Mouse (Mus musculus): ENCODE measurements around the gene Mnt.

Mnt gene

DNA sequence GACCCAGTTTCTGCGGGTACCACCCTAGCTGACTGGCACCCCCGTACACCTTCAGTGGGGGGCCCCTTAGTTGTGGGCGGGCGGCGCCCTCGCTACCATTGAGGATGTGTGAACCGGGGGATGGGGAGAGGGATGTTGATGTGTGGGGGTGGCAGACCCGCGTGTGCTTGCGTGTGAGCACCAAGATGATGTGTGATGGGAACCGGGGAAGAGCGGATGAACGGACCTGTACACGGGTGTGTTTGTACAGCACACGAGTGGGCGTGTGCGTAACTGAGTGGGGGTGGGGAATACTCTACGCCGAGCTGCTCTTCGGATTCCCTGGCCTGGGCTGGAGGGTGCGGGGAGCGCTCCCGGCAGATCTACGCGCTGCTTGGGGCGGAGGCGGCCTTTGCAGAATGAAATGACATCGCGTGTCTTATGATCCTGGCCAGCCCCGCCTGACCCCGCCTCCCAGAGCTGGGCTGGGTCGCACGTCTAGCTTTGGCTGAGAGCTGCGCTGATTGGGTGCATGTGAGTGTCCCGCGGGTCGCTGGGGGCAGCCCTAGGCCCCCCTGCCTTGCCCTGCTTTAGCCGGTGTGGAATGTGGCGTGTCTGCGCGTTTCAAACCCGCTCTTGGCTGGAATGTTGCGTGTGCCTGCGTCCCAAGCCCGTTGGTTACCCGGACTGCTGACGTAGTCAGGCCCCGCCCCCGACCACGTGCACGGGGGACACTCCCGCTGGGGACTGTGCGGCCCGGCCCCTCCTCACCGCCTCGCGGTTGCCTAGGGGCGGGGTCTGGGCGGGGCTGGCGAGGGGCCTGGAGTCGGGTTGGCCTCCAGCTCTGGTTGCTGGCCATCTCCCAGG is 1.1 kb downstream of the Mnt start:
- in situ Hi-C loops (cut with MboI; ENCODE audit: low sequenced_read_pairs) = no loop called here

DNA sequence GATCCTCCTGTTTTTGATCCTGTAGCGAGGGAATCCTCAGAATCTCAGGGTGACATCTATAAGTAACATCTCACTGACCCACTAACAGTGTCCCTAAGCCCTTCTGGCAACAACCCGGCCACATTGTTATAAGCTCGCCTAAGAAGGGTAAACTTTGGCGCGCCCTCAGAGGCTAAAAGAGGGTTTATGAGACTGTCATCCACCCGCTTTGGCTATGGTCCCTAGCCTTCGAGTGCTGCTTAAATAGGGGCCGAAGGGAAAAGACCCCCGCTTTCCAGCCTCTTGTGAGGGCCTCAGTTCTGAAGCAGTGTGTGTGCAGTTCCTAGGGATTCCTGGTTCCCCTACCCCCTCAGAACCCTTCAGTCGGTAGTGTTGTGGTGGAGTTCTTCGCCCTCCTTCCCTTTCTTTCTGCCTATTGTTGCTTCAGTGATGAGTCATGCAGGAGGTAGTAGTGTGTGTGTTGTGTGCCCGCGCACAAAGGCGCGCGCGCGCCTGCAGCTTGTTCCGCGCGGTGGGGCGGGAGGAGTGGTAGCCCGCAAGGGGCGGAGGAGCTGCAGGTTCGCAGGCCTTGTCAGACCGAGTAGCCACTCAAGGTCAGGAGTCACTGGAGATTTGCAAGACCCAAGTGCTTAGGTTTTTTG is 1.9 kb downstream of the Mnt start:
- in situ Hi-C loops (cut with MboI; ENCODE audit: low sequenced_read_pairs) = no loop called here

GRCm38 (mm10) chr11:74833536-74834358 is 3.0 kb downstream of the Mnt start:
- in situ Hi-C loops (cut with MboI; ENCODE audit: low sequenced_read_pairs) = no loop called here

GRCm38 (mm10) chr11:74834359-74834638 is 3.6 kb downstream of the Mnt start:
- in situ Hi-C loops (cut with MboI; ENCODE audit: low sequenced_read_pairs) = no loop called here

DNA sequence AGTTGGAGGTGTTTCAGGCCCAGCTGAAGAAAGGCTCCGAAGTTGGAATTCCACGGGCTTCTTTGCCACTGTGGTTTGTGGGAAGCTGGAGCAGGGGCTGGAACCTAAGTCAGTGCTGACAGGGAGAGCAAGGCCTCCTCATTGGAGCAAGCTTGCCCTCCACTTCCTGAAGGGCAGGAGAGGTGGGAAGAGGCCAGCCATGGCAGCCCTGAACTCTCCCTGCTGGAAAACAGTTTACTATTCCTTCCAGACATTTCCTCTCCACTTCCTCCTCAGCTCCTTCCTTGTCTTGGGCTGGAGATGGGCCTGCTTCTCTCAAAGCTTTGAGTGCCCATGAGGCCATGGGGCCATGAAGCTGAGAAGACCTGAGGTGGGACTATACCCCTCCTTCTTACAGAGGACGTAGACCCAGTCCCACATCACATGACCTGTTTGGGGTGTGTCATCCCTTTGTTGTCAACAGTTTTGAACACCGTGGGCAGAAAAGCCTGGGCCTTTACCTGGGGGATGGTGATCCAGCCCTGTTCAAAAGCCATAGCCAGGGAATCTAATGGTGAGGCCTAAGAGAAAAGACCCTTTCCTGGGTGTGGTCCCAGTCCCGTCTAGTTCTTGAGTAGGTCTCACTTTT is 4.0 kb downstream of the Mnt start:
- in situ Hi-C loops (cut with MboI; ENCODE audit: low sequenced_read_pairs) = no loop called here

DNA sequence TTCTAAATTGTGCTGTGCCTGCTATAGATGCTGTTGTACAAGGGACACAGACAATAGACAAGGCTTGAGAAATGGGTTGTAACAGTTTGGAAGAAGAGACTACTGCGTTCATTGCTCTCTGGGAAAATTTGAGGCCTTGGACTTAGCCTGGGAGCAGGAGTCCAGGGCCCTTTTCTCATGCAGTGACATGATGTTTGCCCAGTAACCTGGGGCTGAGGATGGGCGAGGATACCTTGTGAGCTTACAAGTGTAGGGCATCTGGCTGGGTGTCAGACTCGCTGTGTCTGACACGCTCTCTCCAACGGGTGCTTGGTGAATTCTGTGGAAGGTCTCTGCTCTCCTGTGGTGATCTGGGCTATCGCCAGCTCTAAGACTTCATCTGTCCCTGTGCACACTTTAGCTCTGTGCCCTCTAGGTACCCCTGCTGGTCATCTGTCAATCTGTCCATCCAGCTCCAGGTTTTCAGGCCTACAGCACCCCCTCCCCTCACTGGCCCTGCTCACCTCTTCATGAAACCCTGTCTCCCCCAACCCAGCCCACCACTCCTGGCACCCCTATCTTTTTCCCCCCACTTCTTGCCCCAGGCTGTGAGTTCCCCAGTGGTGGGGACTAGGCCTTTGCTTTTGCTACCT is 5.0 kb downstream of the Mnt start:
- in situ Hi-C loops (cut with MboI; ENCODE audit: low sequenced_read_pairs) = no loop called here

GRCm38 (mm10) chr11:74836225-74837055 is 5.7 kb downstream of the Mnt start:
- in situ Hi-C loops (cut with MboI; ENCODE audit: low sequenced_read_pairs) = no loop called here

- in situ Hi-C loops (cut with MboI; ENCODE audit: low sequenced_read_pairs) = no loop called here
Measured at GRCm38 (mm10) chr11:74837056-74837693, 6.5 kb downstream of the Mnt start.

DNA sequence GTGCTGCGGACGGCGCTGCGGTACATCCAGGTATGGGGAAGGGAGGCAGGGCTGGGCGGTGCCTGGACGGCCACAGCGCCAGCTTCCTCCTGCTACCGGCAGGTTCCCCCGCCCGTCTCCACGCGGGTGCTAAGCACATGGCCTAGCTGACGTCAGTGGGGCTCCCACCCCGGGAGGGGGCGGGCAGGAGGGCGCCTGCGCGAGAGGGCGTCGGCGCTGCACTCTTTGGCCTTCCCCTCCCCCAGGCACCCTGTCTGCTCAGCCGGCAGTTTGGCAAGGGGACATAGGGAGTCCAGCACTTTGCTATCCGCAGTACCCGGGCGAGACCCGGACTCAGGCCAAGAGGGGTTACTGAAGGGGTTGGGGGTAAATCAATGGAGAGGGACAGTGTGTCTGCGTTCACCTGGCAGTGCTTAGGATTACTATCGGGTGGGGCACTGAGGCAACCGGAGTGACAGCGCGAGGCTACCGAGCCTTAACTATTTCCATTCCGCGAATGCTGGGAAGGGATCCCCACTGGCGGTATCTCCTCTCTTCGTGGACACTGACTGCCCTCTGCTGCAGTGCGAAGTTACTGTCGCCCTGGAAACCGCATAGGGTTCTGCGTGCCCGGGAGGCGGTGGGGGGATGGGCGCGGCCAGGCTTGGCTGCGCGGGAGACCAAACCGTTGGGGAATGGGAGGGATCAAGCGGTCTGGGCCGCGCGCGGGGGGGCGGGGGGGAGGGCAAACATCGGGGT is 7.1 kb downstream of the Mnt start:
- in situ Hi-C loops (cut with MboI; ENCODE audit: low sequenced_read_pairs) = no loop called here

DNA sequence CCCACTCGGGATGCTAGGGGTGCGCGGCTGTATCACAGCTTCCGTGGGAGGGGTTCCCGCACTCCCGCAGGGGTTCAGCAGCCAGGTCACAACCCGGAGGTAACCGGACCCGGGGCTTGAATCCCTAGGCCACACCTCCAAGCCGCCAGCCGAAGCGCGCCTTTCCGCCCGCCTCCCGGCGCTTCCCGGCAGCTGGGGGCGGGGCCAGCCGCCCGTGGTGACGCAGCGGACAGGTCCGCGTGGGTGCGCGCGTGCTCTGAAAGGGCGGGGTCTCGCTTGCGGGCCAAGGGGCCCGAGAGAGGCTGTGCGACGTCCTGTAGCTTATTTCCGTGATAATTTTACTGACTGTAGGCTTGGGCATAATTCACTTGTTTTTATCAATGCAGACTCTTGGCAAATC is 7.7 kb downstream of the Mnt start:
- in situ Hi-C loops (cut with MboI; ENCODE audit: low sequenced_read_pairs) = no loop called here

GRCm38 (mm10) chr11:74838971-74839370 is 8.3 kb downstream of the Mnt start:
- in situ Hi-C loops (cut with MboI; ENCODE audit: low sequenced_read_pairs) = no loop called here

DNA sequence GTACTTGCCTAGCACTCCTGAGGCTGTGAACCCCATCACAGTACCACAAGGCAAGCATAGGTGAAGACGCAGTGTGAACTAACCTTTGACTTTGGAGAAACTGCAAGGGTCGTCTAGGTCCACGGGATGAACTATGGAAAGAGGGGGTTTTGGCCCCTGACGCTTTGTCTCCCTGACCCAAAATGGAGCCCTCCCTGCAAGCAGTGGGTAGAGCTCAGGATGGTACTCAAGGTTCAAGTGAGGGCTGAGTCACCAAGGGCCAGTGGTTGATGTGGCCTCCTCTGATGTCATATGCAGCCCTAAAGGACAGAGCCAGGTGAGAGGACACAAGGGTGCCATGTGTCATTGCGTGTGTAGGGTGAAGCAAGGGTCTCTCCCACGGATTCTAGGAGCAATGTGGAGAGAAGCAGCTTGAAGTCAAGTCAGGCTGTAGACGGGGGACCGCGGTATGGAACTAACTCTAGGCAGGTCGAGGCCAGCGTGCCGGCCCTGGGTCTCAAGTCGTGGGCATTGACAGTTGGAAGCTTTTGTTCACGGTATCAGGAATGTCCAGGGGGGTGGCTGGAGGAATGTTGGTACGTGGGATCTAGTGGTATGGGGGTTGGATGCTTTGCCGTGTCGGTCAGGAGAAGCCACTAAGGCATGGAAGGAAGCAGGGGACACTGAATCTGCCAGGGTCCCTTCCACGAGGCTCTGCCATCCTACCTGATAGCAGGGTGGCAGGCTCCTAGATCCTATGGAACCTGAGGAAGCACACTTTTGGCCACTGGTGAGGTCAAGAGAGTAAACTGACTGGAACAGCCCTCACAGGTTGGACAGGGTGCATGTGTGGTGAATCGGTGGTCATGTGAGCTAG is 9.4 kb downstream of the Mnt start:
- in situ Hi-C loops (cut with MboI; ENCODE audit: low sequenced_read_pairs) = no loop called here

DNA sequence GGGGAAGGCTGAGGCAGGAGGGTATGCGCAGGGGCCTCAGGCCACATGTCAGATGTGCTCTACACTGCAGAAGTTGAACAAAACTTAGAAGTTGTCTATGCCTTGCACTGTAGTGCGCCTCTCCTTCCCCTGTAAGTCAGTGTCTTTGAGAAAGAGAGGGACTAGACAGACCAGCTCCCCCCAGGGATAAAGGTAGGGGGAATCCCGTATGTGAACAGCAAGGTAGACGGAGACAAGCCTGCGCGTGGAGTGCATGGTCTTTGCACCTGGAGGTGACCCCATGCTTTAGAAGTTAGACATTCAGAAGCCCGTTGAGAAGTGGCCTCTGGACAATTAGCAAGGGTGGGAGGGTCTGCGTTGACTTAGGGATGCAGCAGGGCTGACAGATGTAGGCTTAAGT is 10.0 kb downstream of the Mnt start:
- in situ Hi-C loops (cut with MboI; ENCODE audit: low sequenced_read_pairs) = no loop called here

- in situ Hi-C loops (cut with MboI; ENCODE audit: low sequenced_read_pairs) = no loop called here
Measured at GRCm38 (mm10) chr11:74841366-74841765, 10.6 kb downstream of the Mnt start.

GRCm38 (mm10) chr11:74842045-74842444 is 11.3 kb downstream of the Mnt start:
- in situ Hi-C loops (cut with MboI; ENCODE audit: low sequenced_read_pairs) = no loop called here

DNA sequence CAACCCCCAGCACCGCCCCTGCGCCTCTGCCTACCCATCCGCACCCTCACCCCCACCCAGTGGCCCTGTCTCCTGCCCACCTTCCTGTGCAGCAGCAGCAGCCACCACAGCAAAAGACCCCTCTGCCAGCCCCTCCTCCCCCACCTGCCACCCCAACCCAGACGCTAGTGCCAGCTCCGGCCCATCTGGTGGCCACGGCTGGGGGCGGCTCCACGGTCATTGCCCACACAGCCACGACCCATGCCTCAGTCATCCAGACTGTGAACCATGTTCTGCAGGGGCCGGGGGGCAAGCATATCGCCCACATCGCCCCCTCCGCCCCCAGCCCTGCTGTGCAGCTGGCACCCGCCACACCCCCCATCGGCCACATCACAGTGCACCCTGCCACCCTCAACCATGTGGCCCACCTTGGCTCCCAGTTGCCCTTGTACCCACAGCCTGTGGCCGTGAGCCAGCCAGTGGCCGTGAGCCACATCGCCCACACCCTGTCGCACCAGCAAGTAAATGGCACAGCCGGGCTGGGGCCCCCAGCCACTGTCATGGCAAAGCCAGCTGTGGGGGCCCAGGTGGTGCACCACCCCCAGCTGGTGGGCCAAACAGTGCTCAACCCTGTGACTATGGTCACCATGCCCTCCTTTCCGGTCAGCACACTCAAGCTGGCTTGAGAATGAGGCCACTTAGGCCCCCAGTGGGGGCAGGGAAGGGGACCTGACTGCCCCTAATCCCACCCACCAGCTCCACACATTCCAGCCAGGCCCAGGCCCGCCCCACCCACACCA is 12.1 kb downstream of the Mnt start:
- in situ Hi-C loops (cut with MboI; ENCODE audit: low sequenced_read_pairs) = no loop called here

DNA sequence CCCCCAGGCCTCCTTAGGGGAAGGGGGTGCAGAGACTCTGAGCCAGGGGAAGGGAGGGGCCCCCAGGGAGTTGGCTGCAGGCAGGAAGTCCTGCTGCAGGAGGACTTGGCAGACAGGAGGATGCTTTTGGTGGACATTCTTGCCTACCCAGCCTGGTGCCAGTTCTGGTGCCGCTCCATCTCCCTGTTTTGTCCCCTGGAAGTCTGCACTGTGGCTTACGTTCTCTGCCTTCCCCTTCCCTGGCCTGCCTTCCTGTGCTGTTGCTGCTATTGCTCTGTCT is 12.7 kb downstream of the Mnt start:
- in situ Hi-C loops (cut with MboI; ENCODE audit: low sequenced_read_pairs) = no loop called here

Data from CH12F3 (cell line).